Mouse (Mus musculus) G1E (cell line): Measurements from ENCODE around the gene Myh14.

Experiments used
- CTCF ChIP-seq: IDR thresholded peaks from 2 replicates; pipeline ENCODE4 v1.5.1; 2012; ENCODE audit warnings: low read depth, low read length, inconsistent platforms, mixed read lengths
- GATA1 ChIP-seq: IDR thresholded peaks from 2 replicates; pipeline ENCODE4 v1.6.1; 2012; ENCODE audit warnings: borderline replicate concordance, low read length, inconsistent platforms, mixed read lengths
- POLR2AphosphoS5 ChIP-seq: IDR thresholded peaks from 2 replicates; pipeline ENCODE4 v1.6.1; 2012; ENCODE audit warnings: low read depth, low read length, inconsistent platforms; ENCODE audit not compliant: insufficient replicate concordance

- TF ChIP-seq GATA1 (no peak), CTCF (no peak), POLR2AphosphoS5 (no peak)
Observed at GRCm38 (mm10) chr7:44588338-44588737, 82.3 kb downstream of the Myh14 start.
